8 mouse cellular contexts compared by ENCODE assay signal in genomic region chrX:162760115-162760942, GRCm38 (mm10). TPM values are rescaled to one million over a fixed set of nuclear protein-coding genes. Genes with fewer than 3 reads are reported as not detected.
DNase-seq lines count a peak whose midpoint lies in the region; ATAC-seq lines count a peak whose summit lies in the region.

Gene Rbbp7, plus strand, starts transcription at chrX:162760402.

- H3K79me2 ChIP-seq in macrophage (ENCODE audit: inconsistent target) = peaks cover 44% of the 10 kb centered on the region

- no peaks in the 10 kb centered on the region for H3K27me3 ChIP-seq in hindbrain, embryonic 15.5 days

- DNase-seq in R1 (ENCODE audit: low read depth, low spot score) = peak; percentile 89
- DNase-seq in cerebellum, postnatal 25 days = peak; percentile 89 to 95
- DNase-seq in frontal cortex, postnatal 36 days (ENCODE audit: low spot score in 2 of 2) = peak; percentile 87
- peak; percentile 80 to 90 for DNase-seq in left cerebral cortex, adult 18-20 months (ENCODE audit: low spot score in 2 of 2)
- DNase-seq in right cerebral cortex, adult 18-20 months = peak; percentile 92
- peak; percentile 61 for DNase-seq in urinary bladder, postnatal 10 days (ENCODE audit: low spot score)

- H3K36me3 ChIP-seq in hindbrain, embryonic 15.5 days = no peaks in the 10 kb centered on the region
- H3K36me3 ChIP-seq in macrophage (ENCODE audit: inconsistent target) = no peaks in the 10 kb centered on the region

- peak within 1 kb of the TSS; percentile 67 for H3K4me3 ChIP-seq in hindbrain, embryonic 15.5 days
- peak within 1 kb of the TSS; percentile 54 for H3K4me3 ChIP-seq in macrophage (ENCODE audit: inconsistent target)

- ATAC-seq in hindbrain, embryonic 15.5 days (ENCODE audit: low FRiP score, low read depth) = peak; percentile 98

- 28% methylated on average over 56 of the region's 100 CpGs for WGBS in hindbrain, embryonic 15.5 days
- 22% methylated on average over 39 of the region's 100 CpGs for WGBS in macrophage (ENCODE audit: missing documents)

- H3K9ac ChIP-seq in hindbrain, embryonic 15.5 days = peak within 1 kb of the TSS; percentile 62

- peak within 1 kb of the TSS; percentile 59 for H3K4me2 ChIP-seq in hindbrain, embryonic 15.5 days

- peak within 1 kb of the TSS; percentile 93 for H3K27ac ChIP-seq in hindbrain, embryonic 15.5 days (replicated peaks)
- peak within 1 kb of the TSS; percentile 75 for H3K27ac ChIP-seq in macrophage

- H3K4me1 ChIP-seq in hindbrain, embryonic 15.5 days (replicated peaks) = peaks cover 8% of the 10 kb centered on the region; the same call in 1 of the 2 replicates

- H3K9me3 ChIP-seq in hindbrain, embryonic 15.5 days = no peaks in the 10 kb centered on the region

RNA-seq across cellular contexts. Expression of gene Rbbp7, which starts in this region (rescaled TPM):
- polyA plus RNA-seq in hindbrain, embryonic 15.5 days (2015; fragmentation: Nextera tagmentation; extraction: Ambion mirVana) = 229 and 233 TPM in 2 replicates
- 100 to 1,000 TPM; 143 to 155 TPM for total RNA-seq in left cerebral cortex, adult 18-20 months (2021)
- 10 to 100 TPM; 12.7 to 63.7 (median 30.6) TPM for total RNA-seq in macrophage (2018; cell fraction: chromatin; rRNA removed)
- 10 to 100 TPM; 56.8 to 92.3 (median 68.6) TPM for total RNA-seq in macrophage (2018; cell fraction: cytosol; rRNA removed)
- total RNA-seq in macrophage (2018; cell fraction: nucleus; rRNA removed) = 10 to 100 TPM; 23.0 to 94.7 (median 37.4) TPM
- polyA plus RNA-seq in macrophage (2018) = 61.1 to 131 TPM (median 79.3 TPM) in 3 replicates

Comparison
In these comparisons a context has a peak if more than half of its experiments do, and no peak if none do; other contexts are left out.
1. Peak in every context shown above with its lines: DNase-seq, ATAC-seq, H3K4me3 ChIP-seq and H3K27ac ChIP-seq.